Mouse (Mus musculus) hindbrain, embryonic 14.5 days (tissue): Measurements from ENCODE around the gene Spred2. TPM values are rescaled to one million over a fixed set of nuclear protein-coding genes. Genes with fewer than 3 reads are reported as not detected.
A peak's percentile ranks its signal among the peaks of the same experiment; 100 is the strongest.

Source experiments
- ATAC-seq: fragments of 200-750 bp; cut with Nextera tagmentation; 2 replicates; pipeline ENCODE4 v1.8.0; 2017; ENCODE audit warnings: moderate number of reproducible peaks, mild to moderate bottlenecking, moderate TSS enrichment, moderate library complexity; ENCODE audit not compliant: low FRiP score
- DNase-seq: peaks from one replicate; pipeline ENCODE4 v3.0.0-alpha.2; 2015; ENCODE audit warnings: low spot score
- H3K27ac ChIP-seq: fragments of 300-500 bp; sonication (generic); 2 replicates; pipeline ENCODE4 v1.5.1; 2014; ENCODE audit warnings: mild to moderate bottlenecking, moderate library complexity
- H3K27me3 ChIP-seq: fragments of 300-500 bp; sonication (generic); 2 replicates; pipeline ENCODE4 v1.6.1; 2014; ENCODE audit warnings: mild to moderate bottlenecking, low read length, mixed read lengths; ENCODE audit not compliant: control insufficient read depth, insufficient read depth
- H3K36me3 ChIP-seq: fragments of 300-500 bp; sonication (generic); replicated peaks from 2 replicates; pipeline ENCODE4 v1.6.1; 2014; ENCODE audit not compliant: control insufficient read depth, insufficient read depth
- H3K4me1 ChIP-seq: fragments of 300-500 bp; sonication (generic); replicated peaks from 2 replicates; pipeline ENCODE4 v1.6.1; 2014; ENCODE audit warnings: antibody characterized with exemption, low read length, mixed read lengths; ENCODE audit not compliant: control insufficient read depth, insufficient read depth
- H3K4me2 ChIP-seq: fragments of 300-500 bp; sonication (generic); replicated peaks from 2 replicates; pipeline ENCODE4 v1.6.1; 2014; ENCODE audit warnings: mild to moderate bottlenecking, moderate library complexity
- H3K4me3 ChIP-seq: fragments of 300-500 bp; sonication (generic); replicated peaks from 2 replicates; pipeline ENCODE4 v1.5.1; 2014; ENCODE audit warnings: mild to moderate bottlenecking, low read length
- H3K9ac ChIP-seq: fragments of 300-500 bp; sonication (generic); 2 replicates; pipeline ENCODE4 v1.6.1; 2014
- H3K9me3 ChIP-seq: fragments of 300-500 bp; sonication (generic); 2 replicates; pipeline ENCODE4 v1.6.1; 2016; ENCODE audit warnings: low read length; ENCODE audit not compliant: control insufficient read depth
- WGBS: fragments of 180-500 bp; shearing (Covaris S2); extraction: QIAGEN DNeasy Blood & Tissue Kit; methylation state at CpG from one replicate; pipeline ENCODE4 v1.1.7; 2014; 5-methylcytosine and 5-hydroxymethylcytosine counted together
- polyA plus RNA-seq: library from polyadenylated mRNA; unstranded; fragments of >200 nt; fragmentation: Nextera tagmentation; extraction: Ambion mirVana; gene quantifications from 2 replicates; pipeline ENCODE4 v1.2.1, GENCODE M21; 2014

The Spred2 gene
- 6.4 and 8.0 TPM in 2 replicates for polyA plus RNA-seq

DNA sequence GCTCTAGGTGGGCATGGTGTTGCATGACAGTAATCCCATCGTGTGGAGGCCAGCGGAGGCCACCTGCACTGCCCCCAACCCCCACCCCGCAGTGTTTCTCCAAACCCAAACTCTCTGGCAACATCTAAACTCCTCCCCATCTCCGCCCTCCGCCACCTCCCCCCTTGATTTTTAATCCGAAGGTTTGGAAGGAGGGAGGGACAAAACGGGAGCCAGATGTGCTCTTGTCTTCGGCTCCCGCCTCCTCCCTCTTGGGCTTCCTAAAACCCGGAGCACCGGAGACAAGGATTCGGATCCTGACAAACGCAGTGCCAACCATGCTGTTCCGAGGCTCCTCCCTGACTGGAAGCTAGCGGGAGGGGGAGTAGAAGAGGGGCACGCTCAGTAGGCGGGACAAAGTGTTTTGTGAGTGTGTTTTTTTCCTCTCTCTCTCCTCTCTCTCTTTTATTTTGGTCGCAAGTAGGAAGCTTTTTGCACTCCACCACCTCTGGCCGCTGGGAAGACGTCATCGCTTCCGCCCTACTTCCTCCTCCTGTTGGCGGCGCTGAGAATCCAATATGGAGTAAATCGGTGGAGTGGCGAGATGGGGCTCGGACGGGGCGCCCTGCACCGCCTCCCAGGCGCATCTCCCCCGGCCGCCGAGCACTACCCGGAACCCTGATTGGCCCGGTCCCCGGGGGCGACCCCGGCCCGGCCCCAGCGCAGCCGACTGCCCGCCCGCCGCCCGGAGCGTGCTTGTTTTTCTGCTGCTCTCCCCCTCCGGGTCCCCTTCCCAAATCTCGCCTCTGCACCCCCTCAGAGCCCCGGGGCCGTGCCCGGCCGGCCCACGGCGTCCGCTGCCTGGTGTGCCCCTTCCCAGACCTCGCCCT is at the start of gene Spred2:
TSS of gene Spred2 (plus strand) at position 488 of the 869 bp plus-strand sequence.
- DNase-seq (peak; percentile 85), ATAC-seq (peak; percentile 67)
- Histone ChIP-seq H3K27ac (peak within 1 kb of the TSS; percentile 96), H3K9me3 (no peaks in the 10 kb centered on the region), H3K4me3 (peak within 1 kb of the TSS; percentile 88), H3K36me3 (no peaks in the 10 kb centered on the region), H3K9ac (peak within 1 kb of the TSS; percentile 95), H3K4me2 (peak within 1 kb of the TSS; percentile 51), H3K4me1 (peaks cover 20% of the 10 kb centered on the region), H3K27me3 (no peaks in the 10 kb centered on the region)
- WGBS = under 1% methylated on average over 56 of the region's 57 CpGs

DNA sequence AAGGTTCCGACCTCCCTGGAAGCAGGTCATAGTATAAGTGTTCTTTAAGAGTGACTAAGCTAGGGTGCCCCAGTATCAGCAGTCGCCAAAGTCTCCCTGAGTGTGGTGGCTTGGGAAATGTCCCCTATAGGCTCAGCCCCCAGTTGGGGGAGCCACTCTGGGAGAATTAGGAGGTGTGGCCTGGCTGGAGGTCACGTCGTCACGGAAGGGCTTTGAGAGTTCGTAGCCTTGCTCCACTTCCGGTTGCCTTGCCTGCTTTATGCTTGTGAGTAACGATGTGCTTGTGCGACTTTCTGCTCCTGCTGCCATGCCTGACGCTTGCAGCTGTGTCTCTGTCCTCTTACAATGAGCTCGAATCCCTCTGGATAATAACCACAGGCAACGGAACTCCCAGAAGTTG is 48.6 kb upstream of the Spred2 start:
- Histone ChIP-seq H3K4me1 (no peaks in the 10 kb centered on the region), H3K36me3 (no peaks in the 10 kb centered on the region), H3K9ac (no peak overlapping the region), H3K27ac (no peak overlapping the region), H3K27me3 (no peaks in the 10 kb centered on the region), H3K4me3 (no peak overlapping the region), H3K9me3 (no peaks in the 10 kb centered on the region), H3K4me2 (no peak overlapping the region)
- DNase-seq = no peak
- no peak for ATAC-seq
- 40% methylated on average over 12 of the region's 12 CpGs for WGBS

DNA sequence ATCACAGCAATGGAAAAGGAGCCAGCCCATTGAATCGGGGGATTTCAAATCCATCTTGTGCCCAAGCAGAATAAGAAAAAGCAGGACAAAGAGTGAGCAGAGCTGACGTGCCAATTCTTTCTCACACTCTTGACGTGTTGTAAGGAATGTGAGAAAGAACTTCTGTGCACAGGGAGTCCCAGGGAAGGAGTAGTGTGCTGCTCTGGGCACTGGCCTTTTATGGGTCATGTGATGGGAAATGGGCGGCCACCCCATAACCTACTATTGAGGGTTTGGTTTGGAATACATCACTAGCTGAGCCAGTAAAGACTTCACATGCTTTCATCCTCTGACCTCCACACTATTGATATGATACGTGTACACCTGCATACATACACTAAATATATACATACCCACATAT is 48.2 kb upstream of the Spred2 start:
- no peak overlapping the region for H3K4me3 ChIP-seq
- no peak overlapping the region for H3K9ac ChIP-seq
- H3K4me1 ChIP-seq = no peaks in the 10 kb centered on the region
- ATAC-seq = no peak
- H3K36me3 ChIP-seq = no peaks in the 10 kb centered on the region
- H3K27ac ChIP-seq = no peak overlapping the region
- WGBS = 62% methylated on average over 5 of the region's 5 CpGs
- DNase-seq = no peak
- H3K27me3 ChIP-seq = no peaks in the 10 kb centered on the region
- H3K4me2 ChIP-seq = no peak overlapping the region
- H3K9me3 ChIP-seq = no peaks in the 10 kb centered on the region

DNA sequence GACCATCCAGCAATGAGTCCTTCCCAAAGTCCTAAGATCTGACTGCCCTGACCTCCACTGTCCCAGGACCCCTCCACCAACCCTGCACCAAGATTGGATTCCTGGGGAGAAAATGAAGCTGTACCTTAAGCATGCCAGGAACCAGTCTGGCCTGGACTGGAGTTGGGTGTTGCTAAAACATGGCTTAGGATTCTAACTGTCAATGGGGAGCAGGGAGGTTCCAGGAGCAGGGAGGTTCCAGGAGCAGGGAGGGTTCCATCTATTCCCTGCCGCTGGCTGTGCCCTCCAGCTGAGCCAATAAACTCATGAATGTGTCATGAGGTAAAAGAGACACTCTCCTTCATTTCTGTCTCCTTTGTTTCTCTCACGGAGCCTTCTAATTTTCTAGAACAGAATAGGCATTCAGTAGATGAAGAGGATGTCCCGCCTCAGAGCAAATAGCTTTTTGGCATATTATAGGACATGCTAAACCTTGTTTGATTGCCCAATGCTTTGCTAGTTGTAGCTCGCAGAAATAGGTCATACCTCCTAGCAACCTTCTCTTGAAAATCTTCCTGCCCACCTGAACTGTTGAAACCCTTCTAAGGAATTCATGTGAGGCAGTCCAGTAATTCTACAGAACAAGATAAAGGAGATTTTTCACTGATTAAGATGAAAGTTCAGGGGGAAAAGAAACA is 46.8 kb upstream of the Spred2 start:
- H3K36me3 ChIP-seq = no peaks in the 10 kb centered on the region
- no peak for ATAC-seq
- no peak overlapping the region for H3K27ac ChIP-seq
- H3K9ac ChIP-seq = no peak overlapping the region
- WGBS = 41% methylated on average over 4 of the region's 4 CpGs
- no peaks in the 10 kb centered on the region for H3K4me1 ChIP-seq
- H3K27me3 ChIP-seq = no peaks in the 10 kb centered on the region
- H3K9me3 ChIP-seq = no peaks in the 10 kb centered on the region
- DNase-seq = no peak
- no peak overlapping the region for H3K4me3 ChIP-seq
- no peak overlapping the region for H3K4me2 ChIP-seq

DNA sequence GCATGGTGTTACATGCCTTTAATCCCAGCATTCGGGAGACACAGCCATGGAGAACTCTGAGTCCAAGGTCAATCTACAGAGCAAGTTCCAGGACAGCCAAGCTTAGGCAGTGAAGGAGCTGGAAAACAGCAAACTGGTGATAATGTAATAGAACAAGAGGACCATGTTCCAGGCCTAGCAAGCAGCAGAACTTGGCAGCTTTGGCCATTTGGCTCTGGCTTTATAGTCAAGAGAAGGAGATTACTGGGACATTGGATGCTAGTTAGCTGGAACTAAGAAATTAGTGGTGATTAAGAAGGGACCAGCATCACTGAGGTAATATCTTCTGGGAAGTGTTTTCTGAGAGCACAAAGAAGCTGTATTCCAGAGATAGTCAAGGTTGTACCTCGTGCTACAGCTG is 42.8 kb upstream of the Spred2 start:
- Histone ChIP-seq H3K27ac (no peak overlapping the region), H3K4me2 (no peak overlapping the region), H3K9ac (no peak overlapping the region), H3K36me3 (no peaks in the 10 kb centered on the region), H3K4me1 (no peaks in the 10 kb centered on the region), H3K27me3 (no peaks in the 10 kb centered on the region), H3K4me3 (no peak overlapping the region), H3K9me3 (no peaks in the 10 kb centered on the region)
- 91% methylated on average over 2 of the region's 2 CpGs for WGBS
- ATAC-seq (no peak), DNase-seq (no peak)

DNA sequence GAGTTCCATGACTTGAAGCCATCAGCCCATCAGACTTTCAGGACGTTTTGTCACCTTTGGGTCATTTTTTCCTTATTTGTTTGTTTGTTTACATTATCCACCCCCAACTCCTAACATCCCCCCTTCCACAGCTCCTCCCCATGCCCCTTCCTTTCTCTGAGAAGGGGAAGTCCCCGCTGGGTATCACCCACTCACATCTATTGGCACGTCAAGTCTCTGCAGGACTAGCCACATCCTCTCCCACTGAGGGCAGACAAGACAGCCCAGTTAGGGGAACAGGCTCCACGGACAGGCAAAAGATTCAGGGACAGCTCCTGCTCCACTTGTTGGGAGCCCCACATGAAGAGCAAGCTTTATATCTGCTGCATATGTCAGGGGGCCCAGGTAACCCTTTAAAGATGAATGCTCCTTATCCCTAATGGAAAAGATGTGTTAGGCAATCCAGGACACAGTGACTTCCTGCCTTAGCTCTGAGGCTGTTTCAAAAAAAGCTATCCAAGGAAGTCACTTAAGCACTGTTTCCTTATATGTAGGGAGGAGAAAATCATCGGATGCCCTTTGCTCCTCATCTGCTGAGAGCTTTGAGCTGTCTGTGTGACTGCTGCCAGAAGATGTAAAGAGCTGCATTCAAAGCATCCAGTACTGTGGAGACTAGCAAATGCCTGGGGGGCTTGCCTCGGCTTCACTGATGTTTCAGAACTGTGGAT is 33.3 kb upstream of the Spred2 start:
- no peaks in the 10 kb centered on the region for H3K4me1 ChIP-seq

DNA sequence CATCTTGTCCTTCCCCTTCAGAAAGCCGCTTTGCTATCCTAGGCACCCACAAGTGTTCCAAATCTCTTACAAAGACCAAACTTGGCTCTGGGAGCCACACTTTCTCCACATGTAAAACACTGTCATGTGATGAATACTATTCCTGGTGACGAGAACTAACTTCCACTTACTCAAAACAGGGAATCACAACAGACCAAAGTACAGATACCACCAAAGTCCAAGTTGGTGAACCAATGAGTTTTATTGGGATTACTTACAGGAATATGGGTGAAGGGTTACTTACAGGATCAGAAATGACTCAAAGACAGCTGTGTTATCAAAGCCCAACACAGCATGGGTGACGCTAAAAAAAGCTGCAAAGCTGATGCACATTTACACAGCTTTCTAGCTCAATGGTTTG is 30.9 kb upstream of the Spred2 start:
- Histone ChIP-seq H3K36me3 (no peaks in the 10 kb centered on the region), H3K27me3 (no peaks in the 10 kb centered on the region), H3K4me2 (no peak overlapping the region), H3K4me3 (no peak overlapping the region), H3K4me1 (no peaks in the 10 kb centered on the region), H3K9ac (no peak overlapping the region), H3K27ac (no peak overlapping the region), H3K9me3 (no peaks in the 10 kb centered on the region)
- 91% methylated on average over 3 of the region's 3 CpGs for WGBS
- ATAC-seq (no peak), DNase-seq (no peak)

More for the DNA sequence above, 33.3 kb upstream of the Spred2 start:
- ATAC-seq (no peak), DNase-seq (no peak)
- Histone ChIP-seq H3K27ac (no peak overlapping the region), H3K36me3 (no peaks in the 10 kb centered on the region), H3K9ac (no peak overlapping the region), H3K27me3 (no peaks in the 10 kb centered on the region), H3K9me3 (no peaks in the 10 kb centered on the region), H3K4me3 (no peak overlapping the region), H3K4me2 (no peak overlapping the region)
- 64% methylated on average over 6 of the region's 6 CpGs for WGBS

DNA sequence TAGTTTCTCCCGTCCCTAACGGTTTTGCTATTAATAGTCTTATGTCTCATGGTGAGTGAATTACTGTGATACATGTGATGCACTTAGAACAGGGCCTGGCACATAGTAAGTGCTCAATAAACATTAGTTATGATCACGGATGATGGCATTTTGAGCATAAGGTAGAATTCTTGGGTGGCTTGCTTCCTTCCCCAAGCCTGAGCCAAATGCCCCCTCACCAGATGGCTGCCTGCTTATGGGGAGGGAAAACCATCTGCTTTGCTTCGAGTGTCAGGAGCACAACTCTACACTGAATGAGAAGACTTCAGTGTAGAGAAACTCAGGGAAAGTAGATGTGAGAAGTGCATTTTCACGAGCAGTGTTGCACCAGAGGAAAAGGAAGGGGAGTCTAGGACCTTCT is 24.6 kb upstream of the Spred2 start:
- Histone ChIP-seq H3K9me3 (0 out of 2 replicates have a peak, but pooled peaks cover 2% of the 10 kb centered on the region), H3K27me3 (no peaks in the 10 kb centered on the region), H3K36me3 (no peaks in the 10 kb centered on the region), H3K4me3 (no peak overlapping the region), H3K4me1 (no peaks in the 10 kb centered on the region), H3K27ac (no peak overlapping the region), H3K4me2 (no peak overlapping the region), H3K9ac (no peak overlapping the region)
- DNase-seq = no peak
- no peak for ATAC-seq
- WGBS = 80% methylated on average over 5 of the region's 5 CpGs

DNA sequence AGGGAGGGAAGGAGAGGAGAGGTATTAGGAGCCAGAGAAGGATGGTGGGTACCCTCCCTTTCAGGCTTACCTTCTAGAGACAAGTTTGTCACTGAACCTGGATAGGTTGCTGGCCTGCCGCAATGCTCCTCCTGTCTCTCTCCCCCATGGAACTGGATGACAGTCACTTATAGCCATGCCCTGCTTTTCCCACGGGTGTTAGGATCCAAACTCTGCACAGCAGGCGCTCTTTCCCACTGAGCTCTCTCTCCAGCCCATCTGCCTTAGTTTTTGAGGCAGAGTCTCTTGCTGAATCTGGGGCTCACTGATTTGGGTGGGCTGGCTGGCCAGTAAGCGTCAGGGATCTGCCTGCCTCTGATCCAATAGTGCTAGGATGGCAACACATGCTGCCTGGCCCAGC is 23.5 kb upstream of the Spred2 start:
- peaks cover 10% of the 10 kb centered on the region for H3K9me3 ChIP-seq
- H3K4me1 ChIP-seq = no peaks in the 10 kb centered on the region
- H3K27me3 ChIP-seq = no peaks in the 10 kb centered on the region
- ATAC-seq (no peak), DNase-seq (no peak)
- H3K27ac ChIP-seq = no peak overlapping the region
- no peak overlapping the region for H3K4me2 ChIP-seq
- H3K4me3 ChIP-seq = no peak overlapping the region
- 82% methylated on average over 4 of the region's 4 CpGs for WGBS
- no peaks in the 10 kb centered on the region for H3K36me3 ChIP-seq
- H3K9ac ChIP-seq = no peak overlapping the region
